Mouse (Mus musculus) forebrain, embryonic 16.5 days (tissue): Measurements from ENCODE around the gene Cyp4f17. TPM values are rescaled to one million over a fixed set of nuclear protein-coding genes. Genes with fewer than 3 reads are reported as not detected.
A peak's percentile ranks its signal among the peaks of the same experiment; 100 is the strongest.

Experiments
- ATAC-seq: fragments of 200-750 bp; cut with Nextera tagmentation; 2 replicates; pipeline ENCODE4 v1.8.0; 2017; ENCODE audit warnings: mild to moderate bottlenecking, moderate library complexity
- H3K27ac ChIP-seq: fragments of 300-500 bp; sonication (generic); 2 replicates; pipeline ENCODE4 v1.5.1; 2014; ENCODE audit warnings: low read length, control low read depth
- H3K27me3 ChIP-seq: fragments of 300-500 bp; sonication (generic); replicated peaks from 2 replicates; pipeline ENCODE4 v1.6.1; 2014; ENCODE audit warnings: low read length; ENCODE audit not compliant: control insufficient read depth, insufficient read depth
- H3K36me3 ChIP-seq: fragments of 300-500 bp; sonication (generic); 2 replicates; pipeline ENCODE4 v1.6.1; 2014; ENCODE audit not compliant: control insufficient read depth, insufficient read depth
- H3K4me1 ChIP-seq: fragments of 300-500 bp; sonication (generic); replicated peaks from 2 replicates; pipeline ENCODE4 v1.6.1; 2014; ENCODE audit warnings: low read length; ENCODE audit not compliant: control insufficient read depth, insufficient read depth
- H3K4me2 ChIP-seq: fragments of 300-500 bp; sonication (generic); 2 replicates; pipeline ENCODE4 v1.6.1; 2014; ENCODE audit warnings: mild to moderate bottlenecking, low read length, control low read depth
- H3K4me3 ChIP-seq: fragments of 300-500 bp; sonication (generic); replicated peaks from 2 replicates; pipeline ENCODE4 v1.5.1; 2014; ENCODE audit warnings: mild to moderate bottlenecking, low read length, control low read depth
- H3K9ac ChIP-seq: fragments of 300-500 bp; sonication (generic); replicated peaks from 2 replicates; pipeline ENCODE4 v1.6.1; 2014; ENCODE audit warnings: low read depth, low read length, control low read depth
- H3K9me3 ChIP-seq: fragments of 300-500 bp; sonication (generic); 2 replicates; pipeline ENCODE4 v1.6.1; 2016; ENCODE audit warnings: low read length; ENCODE audit not compliant: control insufficient read depth
- WGBS: fragments of 180-500 bp; shearing (Covaris S2); extraction: QIAGEN DNeasy Blood & Tissue Kit; methylation state at CpG from one replicate; pipeline ENCODE4 v1.1.7; 2014; 5-methylcytosine and 5-hydroxymethylcytosine counted together
- polyA plus RNA-seq: library from polyadenylated mRNA; unstranded; fragments of >200 nt; fragmentation: Nextera tagmentation; extraction: Ambion mirVana; gene quantifications from 2 replicates; pipeline ENCODE4 v1.2.1, GENCODE M21; 2015

The Cyp4f17 gene
- polyA plus RNA-seq, result 6.7 and 8.9 TPM in 2 replicates

GRCm38 (mm10) chr17:32505851-32506728 is at the start of gene Cyp4f17:
Gene Cyp4f17 (plus strand): TSS chr17:32506050.
- Histone ChIP-seq H3K9ac (peak within 1 kb of the TSS; percentile 67), H3K4me2 (peak within 1 kb of the TSS; percentile 94), H3K27me3 (no peaks in the 10 kb centered on the region), H3K27ac (peak within 1 kb of the TSS; percentile 65), H3K9me3 (no peaks in the 10 kb centered on the region), H3K4me3 (peak within 1 kb of the TSS; percentile 57), H3K4me1 (peaks cover 18% of the 10 kb centered on the region), H3K36me3 (peaks cover 2% of the 10 kb centered on the region; the same call in 1 of the 2 replicates)
- WGBS, result 1% methylated on average over 30 of the region's 30 CpGs
- ATAC-seq, result peak; percentile 87

- H3K36me3 ChIP-seq, result no peaks in the 10 kb centered on the region
- H3K4me2 ChIP-seq, result no peak overlapping the region
- no peaks in the 10 kb centered on the region for H3K9me3 ChIP-seq
- no peak overlapping the region for H3K27ac ChIP-seq
- no peak overlapping the region for H3K9ac ChIP-seq
- H3K27me3 ChIP-seq, result no peaks in the 10 kb centered on the region
- WGBS, result 58% methylated on average over 7 of the region's 7 CpGs
- H3K4me3 ChIP-seq, result no peak overlapping the region
- no peaks in the 10 kb centered on the region for H3K4me1 ChIP-seq
- no peak for ATAC-seq
Observed at GRCm38 (mm10) chr17:32468494-32468893, 37.4 kb upstream of the Cyp4f17 start.

- Histone ChIP-seq H3K27me3 (no peaks in the 10 kb centered on the region), H3K9ac (no peak overlapping the region), H3K4me2 (no peak overlapping the region), H3K4me1 (no peaks in the 10 kb centered on the region), H3K27ac (no peak overlapping the region), H3K36me3 (no peaks in the 10 kb centered on the region), H3K4me3 (no peak overlapping the region), H3K9me3 (no peaks in the 10 kb centered on the region)
- 84% methylated on average over 4 of the region's 4 CpGs for WGBS
- ATAC-seq, result no peak
Observed at GRCm38 (mm10) chr17:32470795-32471194, 35.1 kb upstream of the Cyp4f17 start.

GRCm38 (mm10) chr17:32472176-32472575 is 33.7 kb upstream of the Cyp4f17 start:
- H3K4me2 ChIP-seq, result no peak overlapping the region
- no peaks in the 10 kb centered on the region for H3K9me3 ChIP-seq
- 58% methylated on average over 7 of the region's 7 CpGs for WGBS
- no peaks in the 10 kb centered on the region for H3K27me3 ChIP-seq
- ATAC-seq, result no peak
- H3K27ac ChIP-seq, result no peak overlapping the region
- H3K9ac ChIP-seq, result no peak overlapping the region
- no peak overlapping the region for H3K4me3 ChIP-seq
- H3K4me1 ChIP-seq, result no peaks in the 10 kb centered on the region
- H3K36me3 ChIP-seq, result no peaks in the 10 kb centered on the region

GRCm38 (mm10) chr17:32474954-32475560 is 30.8 kb upstream of the Cyp4f17 start:
- Histone ChIP-seq H3K27me3 (no peaks in the 10 kb centered on the region), H3K9me3 (no peaks in the 10 kb centered on the region)
- ATAC-seq, result no peak

GRCm38 (mm10) chr17:32477204-32477603 is 28.6 kb upstream of the Cyp4f17 start:
- Histone ChIP-seq H3K27me3 (no peaks in the 10 kb centered on the region), H3K27ac (no peak overlapping the region), H3K9me3 (no peaks in the 10 kb centered on the region), H3K4me1 (no peaks in the 10 kb centered on the region), H3K36me3 (no peaks in the 10 kb centered on the region), H3K9ac (no peak overlapping the region), H3K4me3 (no peak overlapping the region), H3K4me2 (no peak overlapping the region)
- 94% methylated on average over 1 of the region's 1 CpGs for WGBS
- ATAC-seq, result no peak

More at GRCm38 (mm10) chr17:32474954-32475560, 30.8 kb upstream of the Cyp4f17 start:
- Histone ChIP-seq H3K36me3 (no peaks in the 10 kb centered on the region), H3K9ac (no peak overlapping the region), H3K4me2 (no peak overlapping the region), H3K4me3 (no peak overlapping the region), H3K27ac (no peak overlapping the region), H3K4me1 (no peaks in the 10 kb centered on the region)
- 91% methylated on average over 5 of the region's 5 CpGs for WGBS

- H3K9ac ChIP-seq, result no peak overlapping the region
- H3K36me3 ChIP-seq, result no peaks in the 10 kb centered on the region
- H3K4me1 ChIP-seq, result peaks cover 4% of the 10 kb centered on the region; the same call in 1 of the 2 replicates
- H3K4me3 ChIP-seq, result no peak overlapping the region
- no peak overlapping the region for H3K4me2 ChIP-seq
- no peak for ATAC-seq
- WGBS, result 55% methylated on average over 2 of the region's 2 CpGs
- H3K27me3 ChIP-seq, result no peaks in the 10 kb centered on the region
- no peak overlapping the region for H3K27ac ChIP-seq
- no peaks in the 10 kb centered on the region for H3K9me3 ChIP-seq
Observed at GRCm38 (mm10) chr17:32478727-32479126, 27.1 kb upstream of the Cyp4f17 start.

GRCm38 (mm10) chr17:32479554-32480506 is 26.0 kb upstream of the Cyp4f17 start:
- WGBS, result 12% methylated on average over 6 of the region's 8 CpGs
- Histone ChIP-seq H3K9me3 (no peaks in the 10 kb centered on the region), H3K4me2 (no peak overlapping the region), H3K27me3 (no peaks in the 10 kb centered on the region), H3K36me3 (no peaks in the 10 kb centered on the region), H3K27ac (no peak overlapping the region), H3K4me1 (peaks cover 4% of the 10 kb centered on the region; the same call in 1 of the 2 replicates), H3K4me3 (no peak overlapping the region), H3K9ac (no peak overlapping the region)
- ATAC-seq, result no peak
